Mouse (Mus musculus) MEL (cell line): ENCODE measurements around the gene Olfr149.

Experiments
- CHD2 ChIP-seq: IDR thresholded peaks from 2 replicates; pipeline ENCODE4 v1.6.1; 2011; ENCODE audit warnings: low read length, improper control_type of control experiment
- CTCF ChIP-seq, 3 experiments: IDR thresholded peaks in 2 of 3; conservative IDR thresholded peaks in 1 of 3; 2 replicates each; pipeline ENCODE4 v1.5.1; 2011 to 2012; ENCODE audit warnings: low read length in 3 of 3, low read depth in 2 of 3, mild to moderate bottlenecking in 2 of 3, improper control_type of control experiment in 1 of 3, inconsistent platforms in 1 of 3, mixed read lengths in 1 of 3, moderate library complexity in 1 of 3; ENCODE audit not compliant: control insufficient read depth in 1 of 3, insufficient read depth in 1 of 3, poor library complexity in 1 of 3, severe bottlenecking in 1 of 3
- EP300 ChIP-seq, 2 experiments: IDR thresholded peaks; 2 replicates each; pipeline ENCODE4 v1.6.1; 2011; ENCODE audit warnings: improper control_type of control experiment in 2 of 2, low read length in 2 of 2, low read depth in 1 of 2, mild to moderate bottlenecking in 1 of 2
- ETS1 ChIP-seq: IDR thresholded peaks from 2 replicates; pipeline ENCODE4 v1.6.1; 2012; ENCODE audit warnings: low read depth, mild to moderate bottlenecking, inconsistent platforms, low read length, improper control_type of control experiment, moderate library complexity
- KAT2A ChIP-seq: conservative IDR thresholded peaks from 2 replicates; pipeline ENCODE4 v1.6.1; 2012; ENCODE audit warnings: low read depth, low read length, improper control_type of control experiment, inconsistent platforms
- MAFK ChIP-seq: IDR thresholded peaks from 2 replicates; pipeline ENCODE4 v1.6.1; 2011; ENCODE audit warnings: low read depth, mild to moderate bottlenecking, low read length, improper control_type of control experiment, borderline replicate concordance
- MAX ChIP-seq: IDR thresholded peaks from 2 replicates; pipeline ENCODE4 v1.6.1; 2011; ENCODE audit warnings: low read length, improper control_type of control experiment
- MAZ ChIP-seq: IDR thresholded peaks from 2 replicates; pipeline ENCODE4 v1.6.1; 2012; ENCODE audit warnings: low read depth, mild to moderate bottlenecking, inconsistent platforms, low read length, improper control_type of control experiment
- NRF1 ChIP-seq: IDR thresholded peaks from 2 replicates; pipeline ENCODE4 v1.6.1; 2014; ENCODE audit warnings: low read depth, mild to moderate bottlenecking, inconsistent platforms, low read length, improper control_type of control experiment, moderate library complexity; ENCODE audit not compliant: poor library complexity, insufficient read depth, severe bottlenecking
- POLR2A ChIP-seq, 2 experiments: IDR thresholded peaks; 2 replicates each; pipeline ENCODE4 v1.6.1; 2011 to 2012; ENCODE audit warnings: low read length in 2 of 2, mild to moderate bottlenecking in 2 of 2, control low read depth in 1 of 2, improper control_type of control experiment in 1 of 2, low read depth in 1 of 2, moderate library complexity in 1 of 2; ENCODE audit not compliant: control insufficient read depth in 1 of 2, insufficient read depth in 1 of 2, poor library complexity in 1 of 2
- POLR2AphosphoS2 ChIP-seq: IDR thresholded peaks from 2 replicates; pipeline ENCODE4 v1.6.1; 2011; ENCODE audit warnings: low read length, improper control_type of control experiment
- POLR2AphosphoS5 ChIP-seq: IDR thresholded peaks from 2 replicates; pipeline ENCODE4 v1.6.1; 2012; ENCODE audit warnings: low read depth, borderline replicate concordance, mild to moderate bottlenecking, inconsistent platforms, low read length, moderate library complexity, mixed read lengths
- RAD21 ChIP-seq: IDR thresholded peaks from 2 replicates; pipeline ENCODE4 v1.6.1; 2011; ENCODE audit warnings: mild to moderate bottlenecking, low read depth, low read length, improper control_type of control experiment
- SIN3A ChIP-seq: IDR thresholded peaks from 2 replicates; pipeline ENCODE4 v1.6.1; 2012; ENCODE audit warnings: low read length, improper control_type of control experiment, inconsistent platforms

- TF ChIP-seq CTCF (IDR thresholded peaks at IDR 0.05 in 2 of 3, conservative IDR thresholded peaks at IDR 0.05 in 1 of 3; ENCODE audit: control insufficient read depth in 1 of 3, insufficient read depth in 1 of 3, low read depth in 2 of 3, low read length in 3 of 3, poor library complexity in 1 of 3, severe bottlenecking in 1 of 3): no peak
- no peak for TF ChIP-seq MAFK
- TF ChIP-seq ETS1: no peak
- TF ChIP-seq POLR2A (IDR thresholded peaks at IDR 0.05; ENCODE audit: control insufficient read depth in 1 of 2, insufficient read depth in 1 of 2, low read depth in 1 of 2, low read length in 2 of 2, poor library complexity in 1 of 2): no peak
- no peak for TF ChIP-seq KAT2A
- no peak for TF ChIP-seq SIN3A
- TF ChIP-seq CHD2: no peak
- TF ChIP-seq POLR2AphosphoS2: no peak
- TF ChIP-seq POLR2AphosphoS5: no peak
- no peak for TF ChIP-seq MAZ
- TF ChIP-seq RAD21: no peak
- no peak for TF ChIP-seq EP300 (IDR thresholded peaks at IDR 0.05; ENCODE audit: low read depth in 1 of 2, low read length in 2 of 2)
- no peak for TF ChIP-seq MAX
- no peak for TF ChIP-seq NRF1
Measured at GRCm38 (mm10) chr9:39708958-39709357, 2.0 kb upstream of the Olfr149 start.
